Mouse (Mus musculus): ENCODE data around the gene Hypk.
"Not testable (repeated sequence)": the region's sequence is repeated elsewhere in the genome, so short reads cannot be mapped to it uniquely, and the experiment has no call there.

GRCm38 (mm10) chr2:121484403-121484802 lies 31.3 kb downstream of the Hypk start:
- TF ChIP-seq CTCF, EP300 (IDR thresholded peaks at IDR 0.05): not testable (repeated sequence)

Measured in lung, postnatal 0 days (tissue).